Mouse (Mus musculus) midbrain, postnatal 0 days (tissue): ENCODE data around the gene Zfand3. TPM values are rescaled to one million over a fixed set of nuclear protein-coding genes. Genes with fewer than 3 reads are reported as not detected.
A peak's percentile ranks its signal among the peaks of the same experiment; 100 is the strongest.

Experiments
- ATAC-seq: fragments of 200-750 bp; cut with Nextera tagmentation; 2 replicates; pipeline ENCODE4 v1.8.0; 2017; ENCODE audit warnings: moderate number of reproducible peaks, mild to moderate bottlenecking, moderate TSS enrichment, moderate library complexity; ENCODE audit not compliant: low FRiP score
- DNase-seq: peaks from one replicate; pipeline ENCODE4 v3.0.0-alpha.2; 2015; ENCODE audit warnings: low spot score
- H3K27ac ChIP-seq: fragments of 300-500 bp; sonication (generic); 2 replicates; pipeline ENCODE4 v1.5.1; 2014; ENCODE audit warnings: low read depth, mild to moderate bottlenecking, low read length, mixed read lengths
- H3K27me3 ChIP-seq: fragments of 300-500 bp; sonication (generic); 2 replicates; pipeline ENCODE4 v1.6.1; 2014; ENCODE audit warnings: low read length, control low read depth, mixed read lengths; ENCODE audit not compliant: insufficient read depth
- H3K36me3 ChIP-seq: fragments of 300-500 bp; sonication (generic); 2 replicates; pipeline ENCODE4 v1.6.1; 2014; ENCODE audit warnings: low read length, control low read depth, mixed read lengths; ENCODE audit not compliant: insufficient read depth
- H3K4me1 ChIP-seq: fragments of 300-500 bp; sonication (generic); 2 replicates; pipeline ENCODE4 v1.6.1; 2014; ENCODE audit warnings: mild to moderate bottlenecking, control low read depth, antibody characterized with exemption, low read length, mixed read lengths; ENCODE audit not compliant: insufficient read depth
- H3K4me2 ChIP-seq: fragments of 300-500 bp; sonication (generic); 2 replicates; pipeline ENCODE4 v1.6.1; 2014; ENCODE audit warnings: low read depth, mild to moderate bottlenecking, low read length, mixed read lengths; ENCODE audit not compliant: poor library complexity, severe bottlenecking
- H3K4me3 ChIP-seq: fragments of 300-500 bp; sonication (generic); 2 replicates; pipeline ENCODE4 v1.5.1; 2014; ENCODE audit warnings: low read depth, mild to moderate bottlenecking, low read length, moderate library complexity
- H3K9ac ChIP-seq: fragments of 300-500 bp; sonication (generic); replicated peaks from 2 replicates; pipeline ENCODE4 v1.6.1; 2014; ENCODE audit warnings: mild to moderate bottlenecking, low read length, moderate library complexity, mixed read lengths; ENCODE audit not compliant: poor library complexity, severe bottlenecking
- H3K9me3 ChIP-seq: fragments of 300-500 bp; sonication (generic); 2 replicates; pipeline ENCODE4 v1.6.1; 2016; ENCODE audit warnings: low read length, control low read depth
- CTCF ChIP-seq: IDR thresholded peaks from 2 replicates; pipeline ENCODE4 v1.5.1; 2016; ENCODE audit warnings: antibody characterized with exemption, mild to moderate bottlenecking
- WGBS: fragments of 180-500 bp; shearing (Covaris S2); extraction: QIAGEN DNeasy Blood & Tissue Kit; methylation state at CpG from one replicate; pipeline ENCODE4 v1.1.7; 2014; 5-methylcytosine and 5-hydroxymethylcytosine counted together
- polyA plus RNA-seq: library from polyadenylated mRNA; unstranded; fragments of >200 nt; fragmentation: Nextera tagmentation; extraction: Ambion mirVana; gene quantifications from 2 replicates; pipeline ENCODE4 v1.2.1, GENCODE M21; 2015
- total RNA-seq: library from RNA; depleted of rRNA; stranded (reverse); fragments of >200 nt; gene quantifications from 2 replicates; pipeline ENCODE4 v1.2.3, GENCODE M21; 2014; rRNA removed

The Zfand3 gene
- total and polyA plus RNA-seq, 2 experiments from 2014 or later: 41.3 to 72.2 TPM

DNA sequence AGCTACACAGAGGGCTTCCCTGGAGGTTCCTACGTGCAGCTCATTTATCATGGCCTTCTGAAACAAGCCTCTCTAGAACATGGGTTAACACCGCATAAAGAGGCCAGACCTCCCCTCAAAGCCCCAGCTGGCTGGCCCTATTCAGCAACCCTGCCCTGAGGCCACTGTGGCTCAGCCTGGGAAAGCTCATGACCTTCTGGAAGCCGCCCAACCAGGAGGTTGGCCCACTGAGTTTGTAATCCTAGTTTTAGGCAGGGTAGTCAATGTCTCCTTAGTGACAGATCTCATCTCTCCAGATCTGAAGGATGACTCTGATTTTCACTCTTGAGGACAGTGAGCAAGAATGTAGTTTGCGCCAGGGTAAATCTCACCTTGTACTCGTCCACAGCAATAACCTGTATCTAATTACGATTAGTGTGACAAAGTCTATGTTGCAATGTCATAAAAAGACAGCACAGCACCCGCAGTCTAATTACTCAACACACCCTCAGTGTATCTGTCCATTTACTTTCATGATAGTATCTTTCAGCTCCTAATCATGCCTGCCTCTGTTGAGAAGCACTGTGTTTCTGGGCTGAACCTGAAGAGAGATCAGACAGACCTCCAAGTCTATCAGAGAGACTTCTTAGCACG, 251.5 kb downstream of the Zfand3 start:
- H3K36me3 ChIP-seq: no peaks in the 10 kb centered on the region
- H3K4me2 ChIP-seq: no peak overlapping the region
- H3K9me3 ChIP-seq: no peaks in the 10 kb centered on the region
- 0 out of 2 replicates have a peak, but pooled peaks cover 7% of the 10 kb centered on the region for H3K4me1 ChIP-seq
- ATAC-seq: no peak
- no peak overlapping the region for H3K27ac ChIP-seq
- no peak overlapping the region for H3K9ac ChIP-seq
- 67% methylated on average over 8 of the region's 8 CpGs for WGBS
- no peak for DNase-seq
- no peak for TF ChIP-seq CTCF
- no peak overlapping the region for H3K4me3 ChIP-seq
- no peaks in the 10 kb centered on the region for H3K27me3 ChIP-seq

- Histone ChIP-seq H3K4me3 (no peak overlapping the region), H3K4me2 (no peak overlapping the region), H3K27ac (no peak overlapping the region), H3K9me3 (no peaks in the 10 kb centered on the region), H3K36me3 (no peaks in the 10 kb centered on the region), H3K9ac (no peak overlapping the region), H3K27me3 (no peaks in the 10 kb centered on the region), H3K4me1 (0 out of 2 replicates have a peak, but pooled peaks cover 7% of the 10 kb centered on the region)
- 0 out of 2 replicates have a peak, but pooled peaks have one; percentile 13 for TF ChIP-seq CTCF
- 75% methylated on average over 4 of the region's 4 CpGs for WGBS
- ATAC-seq (no peak), DNase-seq (no peak)
Observed at GRCm38 (mm10) chr17:30258480-30258879, 253.9 kb downstream of the Zfand3 start.

- Histone ChIP-seq H3K27ac (no peak overlapping the region), H3K9me3 (no peaks in the 10 kb centered on the region), H3K4me3 (no peak overlapping the region), H3K4me2 (no peak overlapping the region), H3K27me3 (no peaks in the 10 kb centered on the region), H3K36me3 (no peaks in the 10 kb centered on the region), H3K9ac (no peak overlapping the region), H3K4me1 (no peaks in the 10 kb centered on the region)
- ATAC-seq (no peak), DNase-seq (no peak)
- no peak for TF ChIP-seq CTCF
- 74% methylated on average over 6 of the region's 6 CpGs for WGBS
Observed at GRCm38 (mm10) chr17:30259938-30260337, 255.4 kb downstream of the Zfand3 start.

Other genes with a start within 250 kb of the Zfand3 start
- gene Mdga1, start 34.6 kb upstream of the Zfand3 start, total RNA-seq: 64.7 and 81.3 TPM in 2 replicates
- gene Mdga1, start 34.6 kb upstream of the Zfand3 start, polyA plus RNA-seq: 12.7 and 16.9 TPM in 2 replicates